Mouse (Mus musculus): Measurements from ENCODE around the gene Cyp4f37. TPM values are rescaled to one million over a fixed set of nuclear protein-coding genes. Genes with fewer than 3 reads are reported as not detected.
"Not testable (repeated sequence)": the region's sequence is repeated elsewhere in the genome, so short reads cannot be mapped to it uniquely, and the experiment has no call there.

The Cyp4f37 gene
- not detected in 2 replicates for polyA plus RNA-seq (2012)

DNA sequence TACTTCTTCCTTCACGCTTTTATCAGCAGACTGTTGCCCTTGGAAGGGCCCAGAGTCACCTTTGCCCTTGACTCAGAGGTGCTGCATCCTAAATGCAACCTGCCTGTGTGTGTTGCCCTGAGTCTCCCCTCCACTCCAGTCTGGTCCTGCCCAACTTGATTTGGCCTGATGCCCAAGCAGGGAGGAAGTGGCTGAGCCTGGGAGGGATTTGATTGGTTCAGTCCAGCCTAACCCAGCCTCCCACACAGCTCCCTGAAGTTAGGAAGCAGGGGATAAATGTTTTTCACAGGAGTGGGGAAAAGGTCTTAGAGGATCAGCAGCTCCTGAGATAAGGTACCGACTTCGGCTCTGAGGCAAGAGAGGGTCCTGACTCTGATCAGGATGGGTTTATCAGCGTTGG lies at the start of gene Cyp4f37:
Cyp4f37 (plus strand) TSS at position 292 of the 400 bp plus-strand sequence.
- TF ChIP-seq GATA1 (IDR thresholded peaks at IDR 0.05; ENCODE audit: low read length): not testable (repeated sequence)

DNA sequence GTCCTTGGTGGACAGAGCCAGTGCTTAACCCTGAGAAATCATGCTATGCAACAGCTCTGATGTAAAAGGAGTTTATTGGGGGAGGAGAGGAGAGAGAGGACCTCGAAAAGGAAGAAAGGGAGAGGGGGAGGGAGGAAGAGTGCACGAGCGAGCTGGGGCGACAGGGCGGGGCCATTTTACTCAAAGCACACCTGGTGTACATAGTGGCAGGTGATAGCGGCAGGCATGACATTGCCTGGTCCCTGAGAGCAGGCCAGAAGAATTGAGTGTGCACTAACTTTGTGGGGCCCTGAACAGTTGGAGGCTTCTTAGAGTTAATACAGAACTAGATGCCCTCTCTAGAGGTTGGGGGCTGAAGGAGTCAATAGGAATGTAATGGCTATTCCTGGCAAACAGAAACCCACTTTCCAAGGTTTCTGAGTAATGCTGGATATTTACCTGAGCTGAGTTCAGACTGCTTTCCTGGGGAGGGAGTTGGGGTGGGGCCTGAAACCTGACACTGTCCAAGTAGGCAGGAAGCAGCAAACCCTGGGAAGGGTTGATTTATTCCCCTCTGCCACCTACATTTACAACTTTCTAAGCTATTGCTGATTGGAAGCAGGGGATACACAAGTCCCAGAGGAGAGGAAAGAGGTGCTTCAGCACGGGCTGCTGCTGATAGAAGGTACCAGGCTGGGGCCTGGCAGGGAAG lies 43.5 kb upstream of the Cyp4f37 start:
- TF ChIP-seq GATA1 (IDR thresholded peaks at IDR 0.05; ENCODE audit: low read length): no peak

DNA sequence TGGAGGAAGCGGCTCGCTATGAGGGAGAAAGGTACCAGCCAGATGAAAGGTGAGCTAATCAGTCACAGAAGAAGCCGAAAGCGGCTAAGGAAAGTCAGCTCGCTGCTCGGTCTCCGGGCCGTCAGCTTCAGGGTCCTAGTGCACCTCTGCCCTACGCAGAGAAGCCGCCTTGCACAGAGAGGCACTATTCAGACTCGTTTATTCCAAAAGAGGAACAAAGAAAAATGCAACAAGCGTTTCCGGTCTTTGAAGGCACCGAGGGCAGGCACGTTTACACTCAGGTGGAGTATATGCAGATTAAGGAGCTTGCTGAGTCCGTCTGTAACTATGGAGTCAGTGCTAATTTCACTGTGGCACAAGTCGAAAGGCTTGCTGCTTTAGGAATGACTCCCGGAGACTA lies 24.6 kb upstream of the Cyp4f37 start:
- no peak for TF ChIP-seq GATA1 (IDR thresholded peaks at IDR 0.05; ENCODE audit: low read length)

DNA sequence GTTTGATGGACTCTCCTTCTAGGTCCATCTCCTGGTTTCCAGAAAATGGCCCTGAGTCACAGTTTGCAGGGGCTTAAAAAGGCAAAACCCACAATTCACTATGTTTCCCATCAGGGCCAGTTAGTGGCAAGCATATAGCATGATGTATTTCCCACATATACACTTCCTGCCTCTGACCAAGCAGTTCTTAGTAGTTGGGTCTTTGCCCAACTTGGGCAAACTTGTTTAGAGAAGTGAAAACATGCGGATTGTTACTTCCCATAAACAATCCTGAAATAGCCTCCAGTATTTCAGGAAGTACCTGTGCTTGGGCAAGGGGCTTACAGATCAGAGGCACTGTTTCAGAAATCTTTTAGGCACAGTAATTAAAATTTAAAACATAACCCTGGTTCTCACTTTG lies 13.1 kb upstream of the Cyp4f37 start:
- no peak for TF ChIP-seq GATA1 (IDR thresholded peaks at IDR 0.05; ENCODE audit: low read length)

DNA sequence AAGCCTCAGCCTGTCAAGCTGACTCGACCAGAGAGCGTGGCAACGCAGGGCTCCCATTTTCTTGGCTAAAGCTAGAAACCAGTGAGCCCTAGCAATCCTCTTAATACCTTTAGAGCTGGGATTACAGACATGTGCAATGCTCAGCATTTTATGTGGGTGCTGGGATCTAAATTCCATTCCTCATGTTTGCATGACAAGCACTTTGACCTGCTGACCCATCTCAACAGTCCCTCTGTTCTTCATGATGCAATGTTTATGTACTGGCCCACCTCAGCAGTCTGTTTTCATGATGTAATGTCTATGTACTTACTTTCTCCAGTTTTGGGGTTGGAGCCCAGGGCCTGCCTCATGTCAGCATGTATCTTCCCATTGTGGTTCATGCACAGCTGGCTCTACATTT lies 10.2 kb upstream of the Cyp4f37 start:
- no peak for TF ChIP-seq GATA1 (IDR thresholded peaks at IDR 0.05; ENCODE audit: low read length)

DNA sequence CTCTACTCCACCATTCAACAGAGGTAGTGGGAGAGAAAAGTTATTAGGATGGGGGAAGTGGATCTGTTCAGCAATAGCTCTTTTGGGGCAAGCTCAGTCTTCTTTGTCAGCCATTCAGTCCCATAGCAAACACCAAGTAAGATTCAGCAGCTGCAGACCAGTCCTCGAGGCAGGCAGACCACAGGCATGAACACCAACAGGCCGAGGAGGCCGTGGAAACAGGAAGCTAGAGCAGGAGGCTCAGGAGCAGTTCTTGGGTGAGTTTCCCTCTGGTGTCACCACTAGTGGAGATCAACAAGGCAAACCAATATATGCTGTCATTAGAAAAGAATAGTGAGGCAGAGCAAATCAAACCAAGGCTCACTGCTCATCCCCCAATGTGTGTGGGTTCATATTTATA lies 8.7 kb upstream of the Cyp4f37 start:
- TF ChIP-seq GATA1 (IDR thresholded peaks at IDR 0.05; ENCODE audit: low read length): no peak

DNA sequence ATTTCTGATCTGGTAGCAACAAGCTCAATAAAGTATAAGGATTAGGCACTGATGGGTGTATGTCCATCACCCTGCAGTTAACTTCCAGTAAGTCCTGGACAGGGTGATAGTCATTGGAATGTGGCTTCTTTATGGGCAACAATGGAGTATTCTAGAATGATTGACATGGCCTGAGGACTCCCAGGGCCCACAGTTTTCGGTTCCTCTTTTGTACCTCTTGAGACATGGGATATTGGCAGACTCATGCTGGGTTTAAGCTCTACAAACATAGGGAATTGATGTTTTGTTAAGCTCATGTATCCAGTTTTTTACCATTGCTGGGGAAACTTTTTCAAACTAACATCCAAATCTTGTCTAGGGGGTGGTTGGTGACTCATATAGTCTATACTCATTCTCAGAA lies 3.9 kb upstream of the Cyp4f37 start:
- no peak for TF ChIP-seq GATA1 (IDR thresholded peaks at IDR 0.05; ENCODE audit: low read length)

DNA sequence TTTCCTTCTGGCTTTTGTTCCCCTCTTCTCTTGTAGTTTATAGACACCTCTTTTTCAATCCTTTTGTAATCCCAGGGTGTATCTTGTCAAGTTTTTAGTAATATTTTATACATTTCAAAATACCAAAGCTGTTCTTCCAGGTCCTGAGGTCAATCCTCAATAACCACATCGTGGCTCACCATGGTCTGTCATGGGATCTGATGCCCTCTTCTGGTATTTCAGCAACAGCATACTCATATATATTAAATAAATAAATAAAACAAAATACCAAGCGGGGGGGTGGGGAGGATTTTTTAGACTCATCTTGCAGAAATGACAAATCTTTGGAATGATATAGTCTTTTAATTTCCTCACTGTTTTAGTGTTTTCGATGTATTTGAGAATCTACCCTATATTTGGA lies 10.8 kb downstream of the Cyp4f37 start:
- no peak for TF ChIP-seq GATA1 (IDR thresholded peaks at IDR 0.05; ENCODE audit: low read length)

DNA sequence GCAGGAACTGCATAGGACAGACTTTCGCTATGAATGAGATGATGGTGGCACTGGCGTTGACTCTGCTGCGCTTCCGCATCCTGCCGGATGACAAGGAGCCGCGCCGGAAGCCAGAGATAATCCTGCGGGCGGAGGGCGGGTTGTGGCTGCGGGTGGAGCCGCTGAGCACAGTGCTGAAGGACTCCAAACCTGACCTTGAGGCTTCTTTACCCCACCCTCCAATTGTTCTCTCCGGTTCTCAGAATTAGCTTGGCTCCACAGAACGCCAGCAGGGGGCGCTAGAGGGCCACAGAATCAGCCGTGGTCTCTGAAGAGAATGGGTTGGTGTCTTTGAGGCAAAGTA lies 13.8 kb downstream of the Cyp4f37 start:
- no peak for TF ChIP-seq GATA1 (IDR thresholded peaks at IDR 0.05; ENCODE audit: low read length)

DNA sequence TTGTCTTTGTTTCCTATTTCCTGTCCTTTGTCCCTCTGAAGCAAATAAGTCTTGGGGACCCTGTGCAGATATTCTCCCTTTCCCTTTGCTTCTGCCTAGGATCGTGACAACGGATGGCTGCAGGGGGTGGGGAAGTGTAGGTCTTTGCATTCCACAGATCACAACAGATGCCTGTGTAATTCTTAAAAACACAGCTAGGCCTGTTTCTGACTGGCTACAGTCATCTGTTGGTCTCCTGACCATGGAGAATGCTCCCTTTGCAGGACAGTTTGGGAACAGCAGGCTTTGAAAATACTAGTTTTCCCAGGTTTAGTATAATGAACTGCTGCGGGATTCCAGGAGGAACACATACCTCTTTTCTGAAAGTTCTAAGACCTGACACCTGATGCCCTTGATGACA lies 15.2 kb downstream of the Cyp4f37 start:
- no peak for TF ChIP-seq GATA1 (IDR thresholded peaks at IDR 0.05; ENCODE audit: low read length)

DNA sequence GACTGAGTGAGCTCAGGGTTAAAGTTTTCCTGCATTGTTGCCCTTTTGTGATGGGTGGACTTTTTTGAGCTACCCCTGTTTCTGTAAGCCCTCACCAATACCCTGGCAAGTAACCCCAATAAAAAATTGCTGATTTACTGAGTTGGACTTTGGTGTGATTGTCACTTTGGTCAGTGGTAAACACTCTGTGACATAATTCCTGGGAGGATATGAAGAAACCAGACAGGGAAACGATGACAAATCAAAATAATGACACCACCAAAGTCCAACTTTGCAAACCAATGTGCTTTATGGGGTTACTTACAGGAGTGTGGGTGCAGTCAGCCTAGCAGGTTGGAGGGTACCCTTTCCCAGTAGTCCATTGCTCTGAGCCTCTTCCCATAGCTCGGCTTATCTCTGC lies 16.0 kb downstream of the Cyp4f37 start:
- no peak for TF ChIP-seq GATA1 (IDR thresholded peaks at IDR 0.05; ENCODE audit: low read length)

DNA sequence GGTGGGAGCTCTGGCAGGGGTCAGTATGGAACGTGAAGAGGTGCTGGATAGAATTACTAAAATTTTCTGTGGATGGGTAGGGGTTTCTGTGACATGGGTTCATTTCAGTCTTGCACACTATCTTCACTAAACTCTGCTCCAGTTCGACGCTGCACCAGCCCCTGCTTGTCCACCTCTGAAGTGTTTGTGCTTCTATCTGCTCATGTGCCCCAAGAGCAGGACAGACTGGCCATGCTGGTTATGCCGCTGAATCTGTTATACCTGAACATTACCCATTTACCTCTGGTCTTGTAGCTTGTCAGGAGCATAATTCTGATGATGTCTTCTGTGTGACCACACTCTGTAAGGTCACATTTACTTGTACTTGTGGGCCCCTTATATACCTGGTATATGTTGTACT lies 25.5 kb downstream of the Cyp4f37 start:
- TF ChIP-seq GATA1 (IDR thresholded peaks at IDR 0.05; ENCODE audit: low read length): no peak

DNA sequence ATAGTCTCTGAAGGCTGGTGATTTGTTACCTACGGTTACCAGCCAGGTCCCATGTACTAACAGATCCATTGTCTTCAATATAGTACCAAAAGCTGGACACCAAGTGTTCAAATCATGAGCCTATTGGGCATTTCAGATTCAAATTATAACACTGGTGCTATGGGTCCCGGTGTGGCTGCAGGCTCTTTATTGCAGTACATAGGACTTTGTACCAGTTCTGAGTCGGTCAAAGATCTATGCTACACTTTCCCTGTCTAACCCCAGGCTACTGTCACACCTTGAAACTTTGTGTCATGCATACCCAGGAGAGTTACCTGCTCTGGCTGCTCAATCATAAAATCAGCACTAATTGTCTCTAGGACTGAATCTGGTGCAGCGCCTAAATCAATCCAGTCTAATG lies 32.8 kb downstream of the Cyp4f37 start:
- TF ChIP-seq GATA1 (IDR thresholded peaks at IDR 0.05; ENCODE audit: low read length): no peak

DNA sequence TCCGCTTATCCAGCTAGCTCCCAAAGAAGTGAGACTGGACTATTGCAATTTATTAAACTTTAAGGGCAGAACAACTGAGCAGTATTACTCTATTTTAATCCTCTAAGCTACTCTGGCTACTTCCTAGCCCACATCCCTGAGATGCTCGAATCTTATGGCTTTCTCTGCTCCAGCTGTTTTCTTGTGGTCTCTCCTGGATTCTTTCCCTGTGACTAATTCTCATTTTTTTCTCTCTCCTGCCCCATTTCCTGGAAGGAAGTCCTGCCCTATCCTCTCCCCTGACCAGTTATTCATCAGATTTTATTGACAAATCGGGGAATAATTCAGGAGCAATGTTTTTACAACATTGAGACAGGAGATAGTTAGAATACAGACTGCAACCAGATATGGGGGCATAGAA lies 35.9 kb downstream of the Cyp4f37 start:
- TF ChIP-seq GATA1 (IDR thresholded peaks at IDR 0.05; ENCODE audit: low read length): no peak

DNA sequence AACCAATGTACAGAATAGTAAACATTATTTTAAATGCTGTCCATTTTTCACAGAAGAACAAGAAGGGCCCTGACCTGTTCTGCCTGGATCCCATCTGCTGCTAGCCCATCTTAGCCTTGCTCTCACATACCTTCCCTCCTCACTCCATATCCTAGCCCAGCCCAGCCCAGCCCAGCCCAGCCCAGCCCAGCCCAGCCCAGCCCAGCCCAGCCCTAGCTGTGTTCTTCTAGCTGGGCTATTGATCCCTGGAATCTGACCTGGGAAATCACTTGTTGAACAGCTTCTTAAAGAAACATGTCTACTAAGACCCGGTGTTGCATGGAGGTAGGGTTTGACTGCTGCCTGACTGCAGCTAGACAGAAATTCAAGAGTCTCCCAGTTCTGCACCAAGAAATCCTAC lies 37.1 kb downstream of the Cyp4f37 start:
- no peak for TF ChIP-seq GATA1 (IDR thresholded peaks at IDR 0.05; ENCODE audit: low read length)

DNA sequence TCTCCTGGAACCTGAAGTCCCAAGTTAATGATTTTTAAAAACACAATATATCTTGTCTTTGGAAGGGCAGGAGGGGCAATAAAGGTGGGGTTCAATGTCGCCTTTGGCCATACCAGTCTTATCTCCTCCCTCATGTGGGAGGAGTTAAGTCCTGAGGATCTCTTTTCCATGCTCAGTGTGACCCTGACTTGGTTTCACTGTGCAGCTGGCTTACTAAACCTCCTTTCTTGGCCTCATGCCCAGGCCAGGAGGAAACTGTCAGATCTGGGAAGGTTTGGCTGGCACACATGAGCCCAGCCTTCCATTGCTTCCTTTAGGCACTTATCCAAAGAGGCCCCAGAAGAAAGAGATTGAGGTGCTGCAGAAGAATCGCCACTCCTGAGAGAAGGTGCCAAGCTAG lies 37.6 kb downstream of the Cyp4f37 start, which contains the start of gene Cyp4f40:
Cyp4f40 (plus strand) TSS at position 189 of the 400 bp plus-strand sequence.
- no peak for TF ChIP-seq GATA1 (IDR thresholded peaks at IDR 0.05; ENCODE audit: low read length)

DNA sequence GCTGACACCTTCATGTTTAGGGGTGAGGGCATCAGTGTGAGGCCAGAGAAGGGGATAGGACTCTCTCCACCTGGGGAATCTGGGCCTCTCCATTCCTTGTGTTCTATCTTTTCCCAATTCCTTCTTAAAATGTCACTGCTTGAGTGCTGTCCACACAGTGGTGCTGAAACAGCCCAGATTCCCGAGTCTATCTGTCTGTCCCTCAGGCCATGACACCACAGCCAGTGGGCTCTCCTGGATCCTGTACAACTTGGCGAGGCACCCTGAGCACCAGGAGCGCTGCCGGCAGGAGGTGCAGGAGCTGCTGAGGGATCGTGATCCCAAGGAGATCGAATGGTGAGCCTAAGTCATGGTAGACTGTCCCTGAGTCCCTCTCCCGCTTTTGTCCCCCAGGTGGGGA lies 52.9 kb downstream of the Cyp4f37 start:
- no peak for TF ChIP-seq GATA1 (IDR thresholded peaks at IDR 0.05; ENCODE audit: low read length)

Data from G1E-ER4 (cell line).